Mouse (Mus musculus) heart, adult 2 months (tissue): Measurements from ENCODE around the gene Lmo3.

Source experiments
- CTCF ChIP-seq: fragments of 200-600 bp; IDR thresholded peaks from 2 replicates; pipeline ENCODE4 v1.8.1; 2022; ENCODE audit warnings: antibody characterized with exemption, mild to moderate bottlenecking, moderate library complexity
- POLR2A ChIP-seq: fragments of 200-500 bp; IDR thresholded peaks from 2 replicates; pipeline ENCODE4 v1.6.1; 2011; ENCODE audit warnings: mild to moderate bottlenecking, low read depth, low read length, control low read depth; ENCODE audit not compliant: insufficient read depth

GRCm38 (mm10) chr6:138582506-138583000, 785 bp upstream of the Lmo3 start:
- TF ChIP-seq POLR2A (no peak), CTCF (no peak)
